Mouse (Mus musculus) CD4-positive naive resting alpha-beta T cell, adult 76 days (primary cell): ENCODE measurements around the gene Sult4a1. TPM values are rescaled to one million over a fixed set of nuclear protein-coding genes. Genes with fewer than 3 reads are reported as not detected.

Source experiments
- total RNA-seq: library from RNA; stranded (reverse); gene quantifications from one replicate; pipeline ENCODE4 v1.2.4, GENCODE M21; 2023

Sult4a1 gene
- not detected for total RNA-seq

DNA sequence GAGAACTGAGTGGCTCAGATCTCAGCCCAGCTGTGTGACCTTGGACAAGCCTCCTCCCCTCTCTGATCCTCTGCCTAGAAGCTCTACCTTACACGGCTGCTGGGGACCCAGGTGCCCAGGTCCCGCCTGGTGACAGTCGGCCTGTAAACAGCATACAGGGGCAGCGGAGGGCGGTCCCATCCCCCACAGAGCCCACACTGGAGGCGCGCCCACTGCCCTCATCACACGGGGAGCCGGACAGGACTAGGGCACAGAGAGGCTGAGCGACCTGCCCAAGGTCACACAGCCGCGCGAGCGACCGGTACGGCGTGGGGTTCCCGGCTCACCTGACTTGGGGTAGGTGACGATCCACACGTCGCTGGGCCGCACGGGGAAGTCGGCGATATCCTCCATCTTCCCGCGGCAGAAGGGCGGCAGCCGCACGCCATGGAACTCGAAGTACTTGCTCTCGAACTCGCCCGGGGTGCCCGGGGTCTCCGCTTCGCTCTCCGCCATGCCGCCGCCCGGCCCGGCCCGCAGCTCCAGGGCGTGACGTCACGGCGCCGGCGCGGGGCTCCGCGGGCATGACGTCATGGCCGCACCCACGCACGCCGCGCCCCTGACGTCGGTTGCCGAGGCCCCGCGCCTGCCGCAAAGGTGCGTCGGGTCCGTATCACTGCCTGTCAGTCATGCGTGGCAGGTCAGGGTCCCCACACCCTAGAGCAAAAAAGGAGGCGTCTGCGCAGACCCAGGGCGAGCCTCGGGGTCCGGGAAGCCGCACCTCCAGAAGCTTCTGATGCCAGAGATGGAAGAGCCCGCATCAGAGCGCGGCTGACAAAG lies at the start of gene Sult4a1:
TSS of gene Sult4a1 (minus strand) at position 650 of the 819 bp plus-strand sequence.

DNA sequence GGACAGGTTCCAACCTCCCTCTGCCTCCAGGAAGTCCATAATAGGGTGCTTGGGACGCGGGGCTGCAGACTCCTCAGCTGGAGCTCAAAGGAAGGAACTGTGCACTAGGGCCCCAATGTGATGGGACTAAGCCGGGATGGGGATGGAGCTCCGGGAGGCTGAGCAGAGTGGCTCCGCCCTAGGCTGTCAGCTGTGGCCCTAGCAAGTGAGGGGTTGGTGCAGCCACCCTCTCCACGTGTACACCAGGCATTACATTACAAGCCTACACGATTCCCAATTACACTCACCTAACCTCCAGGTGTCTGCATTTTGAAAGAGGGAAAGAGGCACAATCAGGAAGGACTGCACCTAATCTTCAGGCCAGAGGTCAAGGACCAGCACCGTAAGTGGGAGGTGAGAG lies 17.5 kb upstream of the Sult4a1 start, which contains the start of gene Pnpla5:
TSS of gene Pnpla5 (minus strand) at position 101 of the 400 bp plus-strand sequence.

GRCm38 (mm10) chr15:84065140-84065539 lies 40.4 kb downstream of the Sult4a1 start, which contains the start of gene Efcab6:
Gene Efcab6, minus strand, starts transcription at chr15:84065379.

Other genes with a start within 250 kb of the Sult4a1 start
- gene Efcab6, start 40.4 kb downstream of the Sult4a1 start, total RNA-seq, result not detected
- not detected for gene Pnpla5, start 17.4 kb upstream of the Sult4a1 start, total RNA-seq
- not detected for gene Pnpla3, start 62.1 kb upstream of the Sult4a1 start, total RNA-seq
- gene Samm50, start 86.5 kb upstream of the Sult4a1 start, total RNA-seq, result 90.3 TPM
- gene Parvb, start 126.3 kb upstream of the Sult4a1 start, total RNA-seq, result 1.7 TPM
- 78.6 TPM for gene Parvg, start 218.3 kb upstream of the Sult4a1 start, total RNA-seq